Mouse (Mus musculus) embryonic stem cell, embryonic (primary cell): ENCODE data around the gene Gtsf1l.

ENCODE experiments used
- CTCF ChIA-PET, 4 experiments: fragments of 300-600 bp in 2 of 4; fragments of 350-600 bp in 2 of 4; sonication (Branson Sonifier 250); formaldehyde crosslinking; loops; one replicate each; lab custom pipeline; 2022; ENCODE audit warnings: inconsistent platforms in 2 of 4; lab: Charles Lee
- POLR2A ChIA-PET, 4 experiments: fragments of 300-600 bp in 2 of 4; fragments of 350-600 bp in 2 of 4; sonication (Branson Sonifier 250); formaldehyde crosslinking; loops; one replicate each; lab custom pipeline; 2022; ENCODE audit warnings: antibody characterized with exemption in 4 of 4, inconsistent platforms in 1 of 4; lab: Charles Lee

Gtsf1l gene

DNA sequence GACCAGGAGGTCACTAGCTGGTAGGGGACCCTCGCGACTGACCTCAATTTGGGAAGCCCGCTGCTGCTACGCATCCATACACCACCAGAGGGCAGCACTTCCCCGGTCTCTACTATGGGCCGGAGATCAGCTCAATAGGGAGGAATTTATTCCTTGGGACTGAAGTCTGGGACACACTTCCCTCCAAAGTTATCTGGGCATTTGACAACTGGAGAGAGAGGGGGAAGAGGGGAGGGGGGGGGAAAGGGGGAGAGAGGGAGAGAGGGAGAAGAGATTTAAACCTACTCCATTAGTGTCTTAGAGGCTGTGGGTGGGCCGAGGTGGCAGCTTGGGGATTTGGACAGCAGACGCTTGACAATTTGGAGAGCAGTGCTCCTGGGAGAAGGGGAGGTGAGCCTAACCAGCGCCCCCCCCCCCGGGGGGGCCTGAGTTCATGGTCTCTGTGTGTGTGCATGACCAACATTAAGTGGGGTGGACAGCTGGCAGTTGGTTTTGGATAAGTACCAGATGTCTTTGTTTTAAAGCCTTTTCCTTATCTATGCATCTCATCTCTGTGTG is 14.1 kb upstream of the Gtsf1l start:
- CTCF ChIA-PET = interaction anchor here (0.5 to 3.4 kb wide), 94 partner anchors 8 to 1040 kb away, joined by 3 to 22 read pairs (median 4); partner anchors contain the start of genes Sgk2 (in 1 of the 4) and Tox2 (in 1 of the 4)

DNA sequence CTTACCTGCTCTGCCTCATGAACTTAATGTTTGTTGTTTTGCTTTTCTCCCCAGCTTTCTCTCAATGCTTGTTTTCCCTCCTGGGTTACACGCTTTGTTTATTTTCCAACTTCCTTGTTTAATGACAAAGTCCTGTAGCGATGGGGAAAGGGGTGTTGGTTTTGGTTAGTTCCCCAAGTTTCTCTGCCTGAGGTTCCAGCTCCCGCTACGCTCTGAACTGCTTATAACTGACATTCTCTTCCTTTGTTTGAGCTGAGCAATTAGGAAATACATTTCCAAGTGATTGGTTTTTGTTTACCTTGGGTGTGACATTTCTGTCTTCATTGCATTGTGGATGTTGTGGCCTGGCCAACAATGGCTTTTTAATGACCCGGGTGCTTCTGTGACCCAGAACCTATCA is 12.9 kb upstream of the Gtsf1l start:
- POLR2A ChIA-PET = interaction anchor here in 3 of 4 experiments (0.7 to 2.9 kb wide), 11 partner anchors 11 to 319 kb away, joined by 3 to 12 read pairs (median 4); partner anchors contain the start of gene Gtsf1l (in 1 of the 3)
- CTCF ChIA-PET = interaction anchor here (0.6 to 3.4 kb wide), 17 partner anchors 10 to 430 kb away, joined by 3 to 22 read pairs (median 5); no protein-coding TSS in a partner anchor

More for the DNA sequence above, 14.1 kb upstream of the Gtsf1l start:
- POLR2A ChIA-PET = interaction anchor here in 3 of 4 experiments (0.6 to 2.9 kb wide), 29 partner anchors 9 to 485 kb away, joined by 3 to 12 read pairs (median 5); partner anchors contain the start of gene Fitm2 (in 1 of the 3)

DNA sequence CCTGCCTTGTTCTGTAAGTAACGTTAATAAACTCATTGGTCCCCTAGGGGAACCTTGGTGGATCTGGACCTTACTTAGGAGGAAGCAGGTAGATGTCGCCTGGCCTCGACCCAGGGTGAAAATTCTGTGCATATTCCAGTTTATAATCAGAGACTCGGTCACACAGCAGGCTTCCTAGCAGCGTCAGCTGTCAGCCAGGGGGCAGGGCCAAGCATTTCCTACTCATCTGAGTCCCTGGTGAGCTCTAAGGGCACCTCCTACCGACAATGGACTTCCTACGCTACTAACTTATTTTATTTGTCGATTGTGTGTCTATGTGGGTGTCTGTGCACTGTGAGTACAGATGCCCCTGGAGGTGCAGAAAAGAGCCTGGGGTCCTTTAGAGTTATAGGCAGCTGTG is 12.3 kb upstream of the Gtsf1l start:
- POLR2A ChIA-PET = interaction anchor here in 2 of 4 experiments (0.9 to 2.9 kb wide), 9 partner anchors 10 to 320 kb away, joined by 3 to 12 read pairs (median 4); partner anchors contain the start of gene Gtsf1l (in 1 of the 2)
- CTCF ChIA-PET = interaction anchor here in 3 of 4 experiments (0.6 to 3.4 kb wide), 10 partner anchors 10 to 447 kb away, joined by 3 to 22 read pairs (median 4); no protein-coding TSS in a partner anchor

DNA sequence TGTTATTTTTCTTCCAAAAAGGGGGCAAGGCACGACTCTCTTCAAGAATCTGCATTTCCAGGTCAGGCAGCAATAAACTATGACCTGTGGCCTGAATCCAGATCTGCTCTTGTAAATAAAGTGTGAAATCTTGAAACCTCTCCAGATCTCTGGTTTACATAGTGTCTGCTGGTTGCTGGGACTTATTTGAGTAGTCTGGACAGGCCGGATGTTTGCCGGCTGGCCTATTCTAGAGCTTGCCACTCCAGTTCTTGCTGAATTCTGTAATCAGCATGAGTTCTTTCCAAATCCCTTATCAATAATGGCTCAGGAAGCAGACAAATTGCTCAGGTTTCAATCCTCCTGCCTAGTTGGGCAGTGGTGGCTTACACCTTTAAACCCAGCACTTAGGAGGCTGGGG is 8.1 kb upstream of the Gtsf1l start:
- POLR2A ChIA-PET = interaction anchor here in 3 of 4 experiments (0.6 to 43.6 kb wide), 8 partner anchors 14 to 131 kb away, joined by 3 to 2437 read pairs (median 4); partner anchors contain the start of gene Mybl2 (in 1 of the 3)

DNA sequence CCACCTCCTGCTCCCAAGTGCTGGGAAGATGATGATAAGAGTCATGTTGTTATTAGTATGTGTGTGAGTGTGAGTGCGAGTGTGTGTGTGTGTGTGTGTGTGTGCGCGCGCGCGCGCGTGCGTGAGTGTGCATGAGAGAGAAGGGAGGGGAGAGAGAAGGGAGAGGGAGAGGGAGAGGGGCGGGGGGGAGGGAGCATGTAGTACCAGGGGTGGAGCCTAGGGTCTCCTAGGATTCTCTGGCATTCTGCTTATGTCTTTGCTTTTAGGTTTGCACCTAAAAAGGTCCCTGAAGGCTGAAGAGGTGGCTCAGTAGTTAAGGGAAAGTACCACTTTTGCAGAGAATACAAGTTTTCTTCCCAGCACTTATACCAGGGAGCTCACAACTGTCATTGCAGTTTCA is 7.3 kb upstream of the Gtsf1l start:
- POLR2A ChIA-PET = interaction anchor here in 3 of 4 experiments (0.5 to 43.6 kb wide), 14 partner anchors 10 to 132 kb away, joined by 3 to 2437 read pairs (median 4); partner anchors contain the start of gene Mybl2 (in 1 of the 3)

More for the DNA sequence above, 8.1 kb upstream of the Gtsf1l start:
- CTCF ChIA-PET = interaction anchor here in 2 of 4 experiments (0.5 to 0.6 kb wide), 2 partner anchors 128 to 284 kb away, joined by 3 read pairs; no protein-coding TSS in a partner anchor

DNA sequence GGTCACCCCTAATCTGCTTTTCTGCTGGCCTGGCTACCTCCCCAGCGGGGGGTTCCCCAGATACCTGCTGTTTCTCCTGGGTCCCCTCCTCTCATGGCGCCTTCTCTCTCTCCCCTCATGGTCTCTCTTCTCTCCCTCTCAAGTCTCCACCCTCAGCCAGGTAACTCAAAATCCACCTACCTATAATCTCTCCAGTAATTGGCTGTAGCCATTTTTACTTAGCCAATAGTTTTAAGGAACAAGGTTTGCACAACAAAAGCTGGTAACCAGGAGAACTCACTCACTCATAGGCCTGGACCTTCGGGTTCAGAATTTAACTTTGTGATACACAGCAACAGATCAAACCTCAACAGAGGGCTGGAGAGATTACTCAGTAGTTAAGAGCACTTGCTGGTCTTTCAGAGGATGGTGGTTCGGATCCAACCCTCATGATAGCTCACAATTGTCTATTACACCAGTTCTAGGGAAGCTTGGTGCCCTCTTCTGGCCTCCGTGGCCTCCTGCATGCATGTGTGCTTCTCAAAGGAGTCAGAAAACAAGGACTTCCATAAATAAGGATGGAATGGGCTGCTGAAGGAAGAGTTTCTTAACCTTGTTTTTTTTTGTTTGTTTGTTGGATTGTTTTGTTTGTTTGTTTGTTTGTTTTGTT is 1.9 kb upstream of the Gtsf1l start:
- CTCF ChIA-PET = interaction anchor here (0.6 to 1.8 kb wide), 43 partner anchors 10 to 391 kb away, joined by 3 to 31 read pairs (median 4); no protein-coding TSS in a partner anchor
- POLR2A ChIA-PET = interaction anchor here (0.6 to 43.6 kb wide), 70 partner anchors 9 to 1065 kb away, joined by 3 to 2437 read pairs (median 5); partner anchors contain the start of genes Srsf6 (in 3 of the 4), Mybl2 (in 2 of the 4), Fitm2 (in 1 of the 4) and Ift52 (in 1 of the 4)

More for the DNA sequence above, 7.3 kb upstream of the Gtsf1l start:
- CTCF ChIA-PET = interaction anchor here in 1 of 4 experiments (0.6 kb wide), 1 partner anchor 164 kb away, joined by 3 read pairs; no protein-coding TSS in a partner anchor

DNA sequence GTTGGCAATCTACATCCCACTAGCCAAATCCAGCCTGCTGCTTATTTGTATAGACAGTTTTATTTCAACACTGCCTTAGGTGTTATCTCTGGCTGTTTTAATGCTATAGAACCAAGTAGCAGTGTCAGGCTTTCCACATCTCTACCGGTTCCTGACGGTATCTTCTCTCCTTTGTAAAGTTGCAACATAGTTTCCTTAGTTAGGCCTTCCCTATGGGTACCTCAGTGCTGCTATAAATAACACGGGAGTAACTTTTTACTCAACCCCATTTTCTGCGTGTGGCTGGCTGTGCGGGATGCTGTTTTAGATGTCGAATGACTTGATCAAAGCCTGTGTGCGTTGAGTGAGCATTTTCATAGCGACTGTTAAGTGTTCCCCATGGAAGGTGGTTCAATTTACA is 1.1 kb downstream of the Gtsf1l start:
- POLR2A ChIA-PET = interaction anchor here (0.7 to 43.6 kb wide), 22 partner anchors 11 to 156 kb away, joined by 3 to 2437 read pairs (median 6); partner anchors contain the start of genes Mybl2 (in 2 of the 4), Srsf6 (in 2 of the 4) and L3mbtl1 (in 1 of the 4)
- CTCF ChIA-PET = interaction anchor here in 1 of 4 experiments (0.6 kb wide), 1 partner anchor 315 kb away, joined by 3 read pairs; no protein-coding TSS in a partner anchor

DNA sequence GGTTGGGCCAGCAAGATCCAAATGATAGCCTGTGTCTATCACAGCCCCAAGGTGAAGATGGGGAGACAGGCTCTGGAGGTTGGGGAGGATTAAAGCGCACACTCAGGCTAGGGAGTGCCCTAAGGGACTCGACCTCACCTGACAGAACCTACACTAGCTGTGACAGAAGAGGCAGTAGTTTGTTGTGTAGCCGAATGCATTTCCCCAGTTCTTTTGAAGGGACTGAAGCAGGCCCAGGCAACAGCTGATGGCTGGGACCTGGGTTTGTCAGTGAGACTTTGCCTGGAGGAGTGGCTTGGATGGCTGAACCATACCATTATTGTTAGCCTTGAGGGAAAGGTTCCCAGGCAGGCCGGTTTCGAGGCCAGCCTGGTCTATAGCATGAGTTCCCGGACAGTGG is 2.6 kb downstream of the Gtsf1l start:
- CTCF ChIA-PET = interaction anchor here in 2 of 4 experiments (1.1 to 1.3 kb wide), 2 partner anchors 17 to 73 kb away, joined by 4 to 6 read pairs; no protein-coding TSS in a partner anchor
- POLR2A ChIA-PET = interaction anchor here (0.6 to 43.6 kb wide), 27 partner anchors 9 to 154 kb away, joined by 3 to 2437 read pairs (median 6); partner anchors contain the start of genes Mybl2 (in 2 of the 4), Srsf6 (in 2 of the 4) and L3mbtl1 (in 1 of the 4)

DNA sequence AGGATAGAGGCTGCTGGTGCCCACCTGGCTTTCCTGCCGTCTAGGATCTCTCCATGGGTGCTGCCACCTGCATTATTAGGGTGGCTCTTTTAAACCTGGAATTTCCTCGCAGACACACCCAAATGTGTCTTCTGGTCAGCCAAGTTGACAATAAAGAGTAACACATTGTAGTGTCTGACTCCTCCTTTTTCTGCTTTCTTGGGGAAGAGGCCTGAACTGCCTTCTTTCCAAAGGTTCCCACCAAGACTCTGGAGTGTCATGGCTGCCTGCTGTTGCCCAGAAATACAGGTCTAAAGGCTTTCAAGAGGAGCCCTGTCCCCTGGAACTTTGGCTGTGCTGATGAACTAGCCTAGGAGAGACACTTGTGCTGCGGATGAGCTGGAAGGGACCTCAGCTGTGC is 3.1 kb downstream of the Gtsf1l start:
- POLR2A ChIA-PET = interaction anchor here (0.6 to 43.6 kb wide), 34 partner anchors 9 to 154 kb away, joined by 3 to 2437 read pairs (median 5); partner anchors contain the start of genes Mybl2 (in 2 of the 4), L3mbtl1 (in 1 of the 4) and Srsf6 (in 1 of the 4)
- CTCF ChIA-PET = interaction anchor here in 2 of 4 experiments (0.6 to 1.6 kb wide), 5 partner anchors 14 to 86 kb away, joined by 3 to 6 read pairs (median 3); no protein-coding TSS in a partner anchor

DNA sequence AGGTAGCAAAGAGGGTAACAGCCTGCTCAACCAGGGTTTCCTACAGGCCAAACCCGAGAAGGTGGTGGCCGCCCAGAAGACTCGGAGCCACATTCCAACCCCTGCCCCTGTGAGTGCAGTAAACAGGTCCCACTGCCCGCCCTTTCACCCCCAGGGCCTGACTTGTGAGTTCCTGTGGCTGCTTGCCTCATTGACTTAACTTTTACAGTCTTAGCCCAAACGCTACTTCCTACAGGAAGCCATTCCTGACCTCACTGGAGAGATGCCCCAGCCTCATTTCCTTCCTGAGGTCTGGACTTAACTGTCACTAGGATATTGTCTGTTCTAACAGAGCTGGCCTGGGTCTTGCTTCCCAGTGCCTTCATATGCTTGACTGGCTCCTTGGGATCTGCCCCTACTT is 5.1 kb downstream of the Gtsf1l start:
- POLR2A ChIA-PET = interaction anchor here in 3 of 4 experiments (0.5 to 44.5 kb wide), 12 partner anchors 5 to 329 kb away, joined by 3 to 2437 read pairs (median 15); partner anchors contain the start of genes Mybl2 (in 2 of the 3) and Gtsf1l (in 1 of the 3)
- CTCF ChIA-PET = no interaction called here

DNA sequence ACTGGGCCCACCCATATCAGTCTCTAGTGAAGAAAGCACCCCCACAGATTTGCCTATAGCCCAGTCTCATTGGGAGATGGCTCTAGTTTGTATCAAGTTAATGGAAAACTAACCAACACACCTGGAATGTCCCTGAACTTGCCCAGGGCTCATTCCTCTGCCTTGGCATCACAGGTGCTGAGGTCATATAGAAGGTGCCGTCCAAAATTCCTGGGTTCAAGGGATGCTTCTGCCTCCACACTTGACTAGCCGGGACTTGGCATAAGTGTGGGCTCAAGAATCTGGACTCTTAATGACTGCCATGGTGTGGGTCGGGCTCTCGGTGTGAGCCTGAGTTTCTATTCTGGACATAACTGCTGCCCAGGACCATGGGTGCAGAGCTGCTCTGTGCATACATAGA is 8.6 kb downstream of the Gtsf1l start:
- ChIA-PET CTCF (interaction anchor here in 2 of 4 experiments (1.1 kb wide), 2 partner anchors 23 to 31 kb away, joined by 3 to 4 read pairs; no protein-coding TSS in a partner anchor), POLR2A (interaction anchor here (0.7 to 44.5 kb wide), 10 partner anchors 2 to 57 kb away, joined by 3 to 2437 read pairs (median 8); partner anchors contain the start of genes Mybl2 (in 2 of the 4) and Gtsf1l (in 1 of the 4))

DNA sequence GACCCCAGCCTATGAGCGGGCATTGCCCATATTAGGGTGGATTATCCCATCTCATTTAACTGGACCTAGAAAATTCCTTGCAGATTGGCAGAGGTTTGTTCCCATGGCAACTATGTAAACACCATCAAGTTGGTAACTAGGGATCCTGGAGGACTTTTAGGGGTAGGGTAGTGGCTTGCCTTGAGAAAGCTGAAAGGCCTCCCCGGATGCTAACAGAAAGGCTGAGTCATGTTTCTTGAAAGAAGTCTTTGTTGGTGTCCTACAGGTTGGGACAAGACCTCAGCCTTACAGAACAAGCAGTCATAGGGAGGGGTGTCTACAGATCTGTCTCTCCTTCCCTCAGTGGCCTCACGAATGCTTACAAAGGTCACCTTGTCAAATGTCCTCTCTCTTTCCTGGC is 12.4 kb downstream of the Gtsf1l start:
- POLR2A ChIA-PET = interaction anchor here (0.5 to 44.5 kb wide), 35 partner anchors 2 to 344 kb away, joined by 3 to 2437 read pairs (median 4); partner anchors contain the start of genes Mybl2 (in 4 of the 4), Gtsf1l (in 2 of the 4), Srsf6 (in 2 of the 4) and Ift52 (in 1 of the 4)
- CTCF ChIA-PET = interaction anchor here in 2 of 4 experiments (0.8 to 1.5 kb wide), 6 partner anchors 9 to 27 kb away, joined by 3 to 6 read pairs (median 4); no protein-coding TSS in a partner anchor

DNA sequence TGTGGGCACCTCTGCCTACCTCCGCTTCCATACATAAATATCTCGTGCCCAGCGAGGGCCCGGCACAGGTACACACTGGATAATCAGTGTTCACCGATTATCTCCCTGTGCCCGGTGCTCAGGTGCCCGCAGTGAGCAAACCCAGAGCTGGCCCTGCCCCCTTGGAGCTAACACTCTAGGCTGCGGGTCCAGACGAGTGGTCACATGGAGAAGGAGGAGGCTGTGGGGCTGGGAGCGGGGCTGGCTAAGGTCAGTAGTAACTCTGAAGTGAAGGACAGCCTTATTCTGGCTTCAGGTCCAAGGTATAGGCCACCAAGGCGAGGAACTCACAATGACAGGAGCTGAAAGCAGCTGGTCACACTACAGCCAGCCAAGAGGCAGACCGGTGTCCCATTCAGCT is 12.8 kb downstream of the Gtsf1l start:
- ChIA-PET CTCF (interaction anchor here in 2 of 4 experiments (0.8 to 1.5 kb wide), 5 partner anchors 9 to 27 kb away, joined by 3 to 6 read pairs (median 4); no protein-coding TSS in a partner anchor), POLR2A (interaction anchor here (0.6 to 44.5 kb wide), 35 partner anchors 3 to 466 kb away, joined by 3 to 2437 read pairs (median 4); partner anchors contain the start of genes Mybl2 (in 4 of the 4), Gtsf1l (in 2 of the 4), Srsf6 (in 2 of the 4) and Ift52 (in 1 of the 4))

DNA sequence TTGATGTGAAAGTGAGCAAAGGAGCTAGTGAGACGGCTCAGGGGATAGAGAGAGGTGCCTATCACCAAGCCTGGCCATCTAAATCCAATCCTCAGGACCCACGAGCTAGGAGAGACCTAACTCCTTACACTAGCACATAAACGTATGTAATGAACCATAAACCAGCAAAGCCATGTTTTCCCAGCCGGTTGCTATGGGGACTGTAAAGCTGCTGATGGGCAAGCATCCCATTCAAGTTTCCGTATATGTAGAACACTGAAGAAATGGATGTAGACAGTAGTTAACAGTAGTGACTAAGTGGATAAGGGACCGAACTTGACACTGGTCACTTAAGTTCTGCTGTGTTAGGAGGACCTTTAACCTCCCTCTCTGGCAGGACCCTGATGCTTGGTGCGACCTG is 13.6 kb downstream of the Gtsf1l start:
- POLR2A ChIA-PET = interaction anchor here (0.6 to 44.5 kb wide), 26 partner anchors 3 to 345 kb away, joined by 3 to 2437 read pairs (median 5); partner anchors contain the start of genes Gtsf1l (in 3 of the 4), Mybl2 (in 3 of the 4) and Ift52 (in 1 of the 4)

DNA sequence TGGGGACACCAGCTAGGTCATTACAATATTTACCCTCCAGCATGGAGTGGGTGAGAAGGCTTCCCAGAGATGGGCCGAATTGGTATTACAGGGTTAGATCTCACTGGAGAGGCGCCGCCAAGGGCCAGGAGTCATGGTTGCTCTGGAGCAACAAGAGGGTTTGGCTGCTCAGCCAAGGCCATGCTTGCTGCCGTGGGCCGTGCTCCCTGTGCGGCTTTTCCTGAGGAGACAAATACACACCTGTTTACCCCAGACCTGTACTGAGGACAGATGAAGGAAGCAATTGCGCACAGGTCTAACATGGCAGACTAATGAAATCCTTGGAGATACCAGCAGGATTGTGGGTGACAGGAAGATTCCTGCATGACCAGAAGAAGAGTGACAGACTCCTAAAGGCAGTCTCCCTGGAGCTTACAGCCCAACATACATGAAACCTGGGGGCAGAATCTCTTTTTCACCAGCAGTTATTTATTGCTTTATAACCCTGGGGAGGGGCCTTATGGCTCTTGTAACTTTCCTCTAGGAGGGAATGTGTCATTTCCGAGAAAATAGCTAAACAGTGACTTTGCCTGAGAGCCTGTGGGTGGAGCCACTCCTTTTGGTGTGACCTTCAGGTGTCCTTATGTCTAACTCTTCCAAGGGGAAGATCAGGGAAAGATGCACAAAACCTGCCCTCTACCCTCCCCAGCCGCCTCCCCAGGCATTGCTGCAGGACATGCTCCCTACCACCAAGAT is 14.5 kb downstream of the Gtsf1l start:
- POLR2A ChIA-PET = interaction anchor here (0.6 to 44.5 kb wide), 24 partner anchors 3 to 347 kb away, joined by 3 to 2437 read pairs (median 6); partner anchors contain the start of genes Gtsf1l (in 3 of the 4), Mybl2 (in 3 of the 4) and Ift52 (in 1 of the 4)
- CTCF ChIA-PET = interaction anchor here in 1 of 4 experiments (0.9 to 2.1 kb wide), 2 partner anchors 11 to 16 kb away, joined by 4 to 7 read pairs; no protein-coding TSS in a partner anchor

More for the DNA sequence above, 13.6 kb downstream of the Gtsf1l start:
- CTCF ChIA-PET = interaction anchor here in 2 of 4 experiments (0.6 to 2.1 kb wide), 3 partner anchors 12 to 23 kb away, joined by 3 to 7 read pairs (median 4); no protein-coding TSS in a partner anchor
